In the genomic region with DNA sequence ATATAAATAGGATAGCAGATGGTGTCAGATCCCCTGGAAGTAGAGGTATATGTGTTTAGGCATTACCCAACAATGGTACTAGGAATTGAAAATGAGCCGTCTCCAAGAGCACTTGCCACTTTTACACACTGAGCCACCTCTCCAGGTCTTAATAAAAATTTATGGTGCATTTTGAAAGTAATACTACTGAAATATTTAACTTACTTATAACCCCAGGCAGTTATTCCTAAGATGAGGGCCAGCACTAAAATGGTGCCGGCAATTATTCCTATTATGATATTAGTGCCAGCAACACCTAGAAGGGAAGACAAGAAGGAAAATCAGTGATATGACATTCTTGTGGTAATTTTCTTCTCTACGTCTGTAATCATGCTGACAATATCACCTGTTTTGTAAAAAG, we compare ENCODE assay signal across 19 mouse cellular contexts.
DNase-seq lines count a peak whose midpoint lies in the region; ATAC-seq and TF ChIP-seq lines count a peak whose summit lies in the region.
"Had no signal": no experiment of that assay in that cellular context is flagged by ENCODE, and none has a peak within 500 bp of the region (broad histone marks: within the 10 kb centered on the region; RNA-seq: fewer than 3 reads in every experiment).

No protein-coding gene starts in this region.

- 21% methylated on average over 3 of the region's 3 CpGs for WGBS in cerebellum, adult 2 months

- no peak for TF ChIP-seq POLR2A in cerebellum, adult 2 months (IDR thresholded peaks at IDR 0.05; ENCODE audit: borderline replicate concordance, insufficient read depth, low read length)

- H3K4me3 ChIP-seq in cerebellum, adult 2 months (replicated peaks; ENCODE audit: insufficient read depth, low read depth, low read length) = no peak overlapping the region
- H3K4me3 ChIP-seq: embryonic facial prominence, embryonic 13.5 days; embryonic facial prominence, embryonic 15.5 days; erythroblast, embryonic 14.5 days; forebrain, embryonic 10.5 days; forebrain, embryonic 12.5 days had no signal

- peak in 1 of 2 experiments; percentile 31 for DNase-seq in cerebellum, adult 2 months
- DNase-seq in cerebellum, adult 9-11 months = no peak
- no peak for DNase-seq in frontal cortex, postnatal 14 days (ENCODE audit: low spot score in 2 of 2)
- peak; percentile 48 for DNase-seq in brain, adult 2 months (ENCODE audit: low read depth, low spot score)
- DNase-seq: adrenal gland, adult 8-10 months; B cell, adult 2 months; embryo, embryonic 11 days had no signal

- ATAC-seq in frontal cortex, adult (ENCODE audit: low TSS enrichment) = 0 out of 2 replicates have a peak, but pooled peaks have one; percentile 44
- ATAC-seq: activated CD4-positive, CD25-positive, alpha-beta regulatory T cell, adult 4 months; CD4-positive, CD25-positive, alpha-beta regulatory T cell, adult 4 months; forebrain, embryonic 14.5 days; forebrain, embryonic 16.5 days; Patski had no signal

- H3K4me1 ChIP-seq in cerebellum, adult 2 months (ENCODE audit: control insufficient read depth, insufficient read depth, low read length) = peaks cover 9% of the 10 kb centered on the region; the same call in 1 of the 2 replicates
- H3K4me1 ChIP-seq: embryonic facial prominence, embryonic 13.5 days; embryonic facial prominence, embryonic 15.5 days; forebrain, embryonic 10.5 days; forebrain, embryonic 12.5 days had no signal

- TF ChIP-seq CTCF in cerebellum, adult 2 months (IDR thresholded peaks at IDR 0.05; ENCODE audit: borderline replicate concordance, insufficient read depth, low read depth, low read length) = no peak

- no peaks in the 10 kb centered on the region for H3K27me3 ChIP-seq in cerebellum, adult 2 months (ENCODE audit: control insufficient read depth, insufficient read depth, low read length)
- H3K27me3 ChIP-seq: CH12.LX; embryonic facial prominence, embryonic 13.5 days; embryonic facial prominence, embryonic 15.5 days; forebrain, embryonic 12.5 days had no signal

- peak overlapping the region; percentile 47; the same call in 1 of the 2 replicates for H3K27ac ChIP-seq in cerebellum, adult 2 months (ENCODE audit: insufficient read depth, low read length)
- H3K27ac ChIP-seq: embryonic facial prominence, embryonic 13.5 days; embryonic facial prominence, embryonic 15.5 days; forebrain, embryonic 10.5 days; forebrain, embryonic 12.5 days had no signal
